ENCODE assay signal across 15 mouse cellular contexts in genomic region chr16:23607911-23608410, GRCm38 (mm10).
A peak's percentile ranks its signal among the peaks of the same experiment; 100 is the strongest.
DNase-seq lines count a peak whose midpoint lies in the region; ATAC-seq lines count a peak whose summit lies in the region.
"Had no signal": no experiment of that assay in that cellular context is flagged by ENCODE, and none has a peak within 500 bp of the region (broad histone marks: within the 10 kb centered on the region; RNA-seq: fewer than 3 reads in every experiment).

No protein-coding gene starts in this region.

- H3K9me3 ChIP-seq in kidney, embryonic 15.5 days (replicated peaks) = no peaks in the 10 kb centered on the region
- H3K9me3 ChIP-seq: forebrain, embryonic 10.5 days; heart, embryonic 10.5 days; limb, embryonic 13.5 days; midbrain, embryonic 13.5 days had no signal

- no peak overlapping the region for H3K4me3 ChIP-seq in kidney, embryonic 15.5 days (replicated peaks)
- H3K4me3 ChIP-seq: forebrain, embryonic 10.5 days; heart, embryonic 10.5 days; limb, embryonic 13.5 days; midbrain, embryonic 13.5 days; myocyte had no signal

- no peaks in the 10 kb centered on the region for H3K36me3 ChIP-seq in kidney, embryonic 15.5 days
- H3K36me3 ChIP-seq: forebrain, embryonic 10.5 days; heart, embryonic 10.5 days; limb, embryonic 13.5 days; midbrain, embryonic 13.5 days had no signal

- no peak for ATAC-seq in kidney, embryonic 15.5 days (replicated peaks; ENCODE audit: low FRiP score)
- ATAC-seq: inflammation-experienced regulatory T-cells, adult 6 months; midbrain, embryonic 13.5 days had no signal

- DNase-seq in cerebellum, postnatal 36 days = peak; percentile 6 to 21
- DNase-seq in cerebellum, adult 11 months = no peak
- peak; percentile 21 for DNase-seq in kidney, postnatal 10 days
- peak; percentile 55 for DNase-seq in ES-CJ7 (ENCODE audit: low read depth, low spot score)
- peak; percentile 72 for DNase-seq in R1 (ENCODE audit: low read depth, low spot score)
- no peak for DNase-seq in embryo, embryonic 11 days
- DNase-seq: lung, postnatal 10 days; thymus, postnatal 36 days had no signal

- WGBS in kidney, embryonic 15.5 days = 28% methylated on average over 1 of the region's 1 CpGs

- peaks cover 3% of the 10 kb centered on the region; the same call in 1 of the 2 replicates for H3K4me1 ChIP-seq in kidney, embryonic 15.5 days
- H3K4me1 ChIP-seq: heart, embryonic 10.5 days had no signal

- no peak overlapping the region for H3K4me2 ChIP-seq in kidney, embryonic 15.5 days
- H3K4me2 ChIP-seq: limb, embryonic 13.5 days; midbrain, embryonic 13.5 days had no signal

- H3K27me3 ChIP-seq in kidney, embryonic 15.5 days = no peaks in the 10 kb centered on the region
- H3K27me3 ChIP-seq: limb, embryonic 13.5 days; midbrain, embryonic 13.5 days had no signal

- H3K9ac ChIP-seq in kidney, embryonic 15.5 days = no peak overlapping the region
- H3K9ac ChIP-seq: limb, embryonic 13.5 days; midbrain, embryonic 13.5 days had no signal

- no peak overlapping the region for H3K27ac ChIP-seq in kidney, embryonic 15.5 days
- H3K27ac ChIP-seq: forebrain, embryonic 10.5 days; heart, embryonic 10.5 days; limb, embryonic 13.5 days; midbrain, embryonic 13.5 days had no signal

Comparison
In these comparisons a context has a peak if more than half of its experiments do, and no peak if none do; other contexts are left out.
1. DNase-seq: peak in cerebellum, postnatal 36 days (2 of 2), kidney, postnatal 10 days (single experiment), ES-CJ7 (single experiment) and R1 (single experiment); none in cerebellum, adult 11 months (single experiment) and embryo, embryonic 11 days (single experiment).